Mouse (Mus musculus) T-cell, adult 2 months (primary cell): ENCODE results near the gene Zfp781.
"Not testable (repeated sequence)": the region's sequence is repeated elsewhere in the genome, so short reads cannot be mapped to it uniquely, and the experiment has no call there.

Experiments
- DNase-seq: peaks from one replicate; pipeline ENCODE4 v3.0.0; 2022; ENCODE audit warnings: low spot score

Zfp781 gene

GRCm38 (mm10) chr10:81929842-81930743 lies at the start of gene Zfp781:
Zfp781 (minus strand) TSS chr10:81930480.
- DNase-seq, result not testable (repeated sequence)

GRCm38 (mm10) chr10:81978365-81979003 lies 48.2 kb upstream of the Zfp781 start:
- peak; percentile 32 for DNase-seq

- DNase-seq, result not testable (repeated sequence)
Observed at GRCm38 (mm10) chr10:81930744-81931118, 451 bp upstream of the Zfp781 start.

- peak; percentile 0 for DNase-seq
Observed at GRCm38 (mm10) chr10:81863409-81864407, 66.6 kb downstream of the Zfp781 start, which contains the start of gene Gm32687. Gm32687 (plus strand) TSS chr10:81863934.
